Comparison of ENCODE assay signal across 11 mouse cellular contexts in genomic region chr5:118837001-118837400, GRCm38 (mm10).
"Had no signal": no experiment of that assay in that cellular context is flagged by ENCODE, and none has a peak within 500 bp of the region (broad histone marks: within the 10 kb centered on the region; RNA-seq: fewer than 3 reads in every experiment).

No protein-coding gene starts in this region.

- H3K4me1 ChIP-seq: liver, embryonic 12.5 days; midbrain, embryonic 10.5 days had no signal

- H3K27ac ChIP-seq: left cerebral cortex, adult 2 months; limb, embryonic 15.5 days; liver, embryonic 12.5 days; midbrain, embryonic 10.5 days; neural tube, embryonic 12.5 days had no signal

- DNase-seq: kidney, adult 18-20 months; kidney, postnatal 10 days; kidney, postnatal 4 days; lung, postnatal 4 days; midbrain, embryonic 14.5 days; thymus, postnatal 36 days had no signal

- H3K9me3 ChIP-seq: limb, embryonic 15.5 days; liver, embryonic 12.5 days; midbrain, embryonic 10.5 days; neural tube, embryonic 12.5 days had no signal

- H3K4me3 ChIP-seq: left cerebral cortex, adult 2 months; limb, embryonic 15.5 days; liver, embryonic 12.5 days; midbrain, embryonic 10.5 days; neural tube, embryonic 12.5 days had no signal

- ATAC-seq: liver, embryonic 12.5 days had no signal

- H3K4me2 ChIP-seq: limb, embryonic 15.5 days; liver, embryonic 12.5 days; neural tube, embryonic 12.5 days had no signal

- H3K27me3 ChIP-seq: liver, embryonic 12.5 days; neural tube, embryonic 12.5 days had no signal

- H3K9ac ChIP-seq: limb, embryonic 15.5 days; liver, embryonic 12.5 days; neural tube, embryonic 12.5 days had no signal

- H3K36me3 ChIP-seq: limb, embryonic 15.5 days; liver, embryonic 12.5 days; midbrain, embryonic 10.5 days; neural tube, embryonic 12.5 days had no signal
